Comparison of ENCODE assay signal across 10 mouse cellular contexts in genomic region chr9:109122553-109123085, GRCm38 (mm10). TPM values are rescaled to one million over a fixed set of nuclear protein-coding genes. Genes with fewer than 3 reads are reported as not detected.
DNase-seq lines count a peak whose midpoint lies in the region; ATAC-seq and TF ChIP-seq lines count a peak whose summit lies in the region.
"Had no signal": no experiment of that assay in that cellular context is flagged by ENCODE, and none has a peak within 500 bp of the region (broad histone marks: within the 10 kb centered on the region; RNA-seq: fewer than 3 reads in every experiment).

No protein-coding gene starts in this region.

- H3K9ac ChIP-seq in midbrain, embryonic 16.5 days (ENCODE audit: low read depth, low read length) = no peak overlapping the region
- H3K9ac ChIP-seq: limb, embryonic 15.5 days had no signal

- H3K4me3 ChIP-seq in layer of hippocampus, adult 2 months = no peak overlapping the region
- H3K4me3 ChIP-seq in midbrain, embryonic 16.5 days (ENCODE audit: low read depth, low read length) = no peak overlapping the region
- H3K4me3 ChIP-seq: limb, embryonic 15.5 days had no signal

- ATAC-seq in midbrain, embryonic 16.5 days = peak; percentile 19; the same call in 1 of the 2 replicates
- ATAC-seq in erythroid progenitor cell, adult 5-6 weeks (replicated peaks; ENCODE audit: low FRiP score, poor library complexity, severe bottlenecking) = no peak

- peak; percentile 77 for TF ChIP-seq CTCF in layer of hippocampus, adult 2 months (conservative IDR thresholded peaks at IDR 0.05)

- 44% methylated on average over 2 of the region's 2 CpGs for WGBS in midbrain, embryonic 16.5 days

- peaks cover 13% of the 10 kb centered on the region for H3K36me3 ChIP-seq in midbrain, embryonic 16.5 days (ENCODE audit: control insufficient read depth, insufficient read depth, low read length)

- H3K27ac ChIP-seq in layer of hippocampus, adult 2 months = no peak overlapping the region
- H3K27ac ChIP-seq in midbrain, embryonic 16.5 days (ENCODE audit: low read length) = no peak overlapping the region
- H3K27ac ChIP-seq: limb, embryonic 15.5 days had no signal

- no peak overlapping the region for H3K4me2 ChIP-seq in midbrain, embryonic 16.5 days (ENCODE audit: low read length)
- H3K4me2 ChIP-seq: limb, embryonic 15.5 days had no signal

- H3K9me3 ChIP-seq in midbrain, embryonic 16.5 days (replicated peaks; ENCODE audit: control insufficient read depth, low read length, poor library complexity, severe bottlenecking) = no peaks in the 10 kb centered on the region
- H3K9me3 ChIP-seq: limb, embryonic 15.5 days had no signal

- peak; percentile 57 for DNase-seq in adrenal gland, postnatal 14 days
- DNase-seq in adrenal gland, postnatal 4 days (ENCODE audit: low spot score in 2 of 2) = no peak
- peak; percentile 37 to 43 for DNase-seq in layer of hippocampus, adult 2 months (ENCODE audit: low spot score in 2 of 2)
- no peak for DNase-seq in layer of hippocampus, adult 8-10 months (ENCODE audit: low spot score in 2 of 2)
- DNase-seq in ZHBTc4 (ENCODE audit: low read depth, low spot score) = peak; percentile 67
- DNase-seq in heart, postnatal 4 days = peak; percentile 41

- H3K27me3 ChIP-seq in midbrain, embryonic 16.5 days (ENCODE audit: control insufficient read depth, insufficient read depth, low read depth, low read length) = no peaks in the 10 kb centered on the region
- H3K27me3 ChIP-seq: limb, embryonic 15.5 days had no signal

- H3K4me1 ChIP-seq in midbrain, embryonic 16.5 days (ENCODE audit: control insufficient read depth, insufficient read depth, low read length) = no peaks in the 10 kb centered on the region

RNA-seq across cellular contexts. Expression of gene Plxnb1, which starts 27.4 kb away (rescaled TPM):
- 63.8 and 67.0 TPM in 2 replicates for total RNA-seq in adrenal gland, postnatal 14 days (2021)
- total RNA-seq in adrenal gland, postnatal 4 days (2021) = 100 to 1,000 TPM; 152 to 161 TPM
- total RNA-seq in layer of hippocampus, adult 2 months (2021) = 10 to 100 TPM; 84.4 to 92.7 TPM
- 10 to 100 TPM; 82.9 to 99.8 (median 89.8) TPM for total RNA-seq in layer of hippocampus, adult 8-10 months (2022)
- total RNA-seq in heart, postnatal 4 days (2021) = 10 to 100 TPM; 31.0 to 31.5 TPM
- polyA plus RNA-seq in midbrain, embryonic 16.5 days (2015; fragmentation: Nextera tagmentation; extraction: Ambion mirVana) = 17.9 and 19.1 TPM in 2 replicates
- total RNA-seq in erythroid progenitor cell, adult 5-6 weeks (2015; ENCODE audit: low replicate concordance) = not detected in 2 replicates
- total RNA-seq in erythroid progenitor cell, adult 5-6 weeks (2017; ENCODE audit: low replicate concordance) = not detected in 2 replicates

RNA-seq across cellular contexts. Expression of gene Fbxw21, which starts 39.2 kb away (rescaled TPM):
- total RNA-seq in adrenal gland, postnatal 14 days (2021) = not detected in 2 replicates
- total RNA-seq in adrenal gland, postnatal 4 days (2021) = not detected
- total RNA-seq in layer of hippocampus, adult 2 months (2021) = not detected
- not detected for total RNA-seq in layer of hippocampus, adult 8-10 months (2022)
- total RNA-seq in heart, postnatal 4 days (2021) = not detected
- not detected in 2 replicates for polyA plus RNA-seq in midbrain, embryonic 16.5 days (2015; fragmentation: Nextera tagmentation; extraction: Ambion mirVana)
- not detected in 2 replicates for total RNA-seq in erythroid progenitor cell, adult 5-6 weeks (2015; ENCODE audit: low replicate concordance)
- not detected in 2 replicates for total RNA-seq in erythroid progenitor cell, adult 5-6 weeks (2017; ENCODE audit: low replicate concordance)
- polyA plus RNA-seq: C2C12; limb, embryonic 15.5 days had no signal

RNA-seq across cellular contexts. Expression of gene Tma7, which starts 40.2 kb away (rescaled TPM):
- total RNA-seq in adrenal gland, postnatal 14 days (2021) = 326 and 340 TPM in 2 replicates
- total RNA-seq in adrenal gland, postnatal 4 days (2021) = 100 to 1,000 TPM; 375 to 399 TPM
- 100 to 1,000 TPM; 295 to 309 TPM for total RNA-seq in layer of hippocampus, adult 2 months (2021)
- 100 to 1,000 TPM; 284 to 327 (median 306) TPM for total RNA-seq in layer of hippocampus, adult 8-10 months (2022)
- 100 to 1,000 TPM; 294 to 307 TPM for total RNA-seq in heart, postnatal 4 days (2021)
- polyA plus RNA-seq in midbrain, embryonic 16.5 days (2015; fragmentation: Nextera tagmentation; extraction: Ambion mirVana) = 674 and 688 TPM in 2 replicates
- 106 and 281 TPM in 2 replicates for total RNA-seq in erythroid progenitor cell, adult 5-6 weeks (2015; ENCODE audit: low replicate concordance)
- 31.5 and 73.0 TPM in 2 replicates for total RNA-seq in erythroid progenitor cell, adult 5-6 weeks (2017; ENCODE audit: low replicate concordance)

RNA-seq across cellular contexts. Expression of gene Ccdc51, which starts 40.3 kb away (rescaled TPM):
- total RNA-seq in adrenal gland, postnatal 14 days (2021) = 15.7 and 17.2 TPM in 2 replicates
- total RNA-seq in adrenal gland, postnatal 4 days (2021) = 10 to 100 TPM; 17.3 to 18.5 TPM
- 1 to 10 TPM; 7.6 to 8.1 TPM for total RNA-seq in layer of hippocampus, adult 2 months (2021)
- 1 to 10 TPM; 7.8 to 9.2 (median 8.9) TPM for total RNA-seq in layer of hippocampus, adult 8-10 months (2022)
- total RNA-seq in heart, postnatal 4 days (2021) = 10 to 100 TPM; 11.5 to 12.2 TPM
- polyA plus RNA-seq in midbrain, embryonic 16.5 days (2015; fragmentation: Nextera tagmentation; extraction: Ambion mirVana) = 12.5 and 13.1 TPM in 2 replicates
- total RNA-seq in erythroid progenitor cell, adult 5-6 weeks (2015; ENCODE audit: low replicate concordance) = 2.9 and 5.0 TPM in 2 replicates
- 2.6 and 5.5 TPM in 2 replicates for total RNA-seq in erythroid progenitor cell, adult 5-6 weeks (2017; ENCODE audit: low replicate concordance)

RNA-seq across cellular contexts. Expression of gene Atrip, which starts 48.7 kb away (rescaled TPM):
- 14.6 and 16.0 TPM in 2 replicates for total RNA-seq in adrenal gland, postnatal 14 days (2021)
- total RNA-seq in adrenal gland, postnatal 4 days (2021) = 10 to 100 TPM; 20.7 to 21.3 TPM
- 10 to 100 TPM; 25.0 to 31.9 TPM for total RNA-seq in layer of hippocampus, adult 2 months (2021)
- 10 to 100 TPM; 26.3 to 31.2 (median 28.3) TPM for total RNA-seq in layer of hippocampus, adult 8-10 months (2022)
- total RNA-seq in heart, postnatal 4 days (2021) = 10 to 100 TPM; 10.4 to 11.1 TPM
- 31.5 and 34.1 TPM in 2 replicates for polyA plus RNA-seq in midbrain, embryonic 16.5 days (2015; fragmentation: Nextera tagmentation; extraction: Ambion mirVana)
- 3.4 and 6.5 TPM in 2 replicates for total RNA-seq in erythroid progenitor cell, adult 5-6 weeks (2015; ENCODE audit: low replicate concordance)
- 11.0 and 12.6 TPM in 2 replicates for total RNA-seq in erythroid progenitor cell, adult 5-6 weeks (2017; ENCODE audit: low replicate concordance)

Comparison
In these comparisons a context has a peak if more than half of its experiments do, and no peak if none do; other contexts are left out.
1. DNase-seq: peak in adrenal gland, postnatal 14 days (single experiment), layer of hippocampus, adult 2 months (2 of 2), ZHBTc4 (single experiment) and heart, postnatal 4 days (single experiment); none in adrenal gland, postnatal 4 days (0 of 2) and layer of hippocampus, adult 8-10 months (0 of 2).
2. RNA of gene Plxnb1, which starts 27.4 kb away (total RNA-seq): 152 to 161 TPM in adrenal gland, postnatal 4 days, 82.9 to 99.8 TPM in layer of hippocampus, adult 8-10 months, 84.4 to 92.7 TPM in layer of hippocampus, adult 2 months, 63.8 to 67.0 TPM in adrenal gland, postnatal 14 days and 31.0 to 31.5 TPM in heart, postnatal 4 days; not detected in erythroid progenitor cell, adult 5-6 weeks; every median in the first group is over 10 times any median in the second.